Mouse (Mus musculus): ENCODE results near the gene Fopnl.

DNA sequence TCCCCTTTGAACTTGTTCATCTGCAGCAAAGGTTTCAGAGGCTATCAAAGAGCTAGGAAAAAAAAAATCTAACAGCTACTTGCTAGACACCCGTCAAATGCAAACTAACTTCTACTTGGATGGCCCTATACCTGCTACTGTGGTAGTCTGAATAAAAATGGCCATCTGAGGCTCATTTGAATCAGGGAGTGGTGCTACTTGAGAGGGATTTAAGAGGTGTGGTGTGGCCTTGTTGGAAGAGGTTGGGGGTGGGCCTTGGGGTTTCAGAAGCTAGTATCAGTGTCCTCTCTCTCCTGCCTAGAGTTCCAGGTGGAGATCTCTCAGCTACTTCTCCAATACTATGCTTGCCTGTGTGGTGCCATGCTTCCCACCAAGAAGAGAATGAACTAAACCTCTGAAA lies 10.8 kb downstream of the Fopnl start:
- TF ChIP-seq CTCF (IDR thresholded peaks at IDR 0.05; ENCODE audit: low read depth, low read length) (no peak), POLR2A (IDR thresholded peaks at IDR 0.05; ENCODE audit: extremely low read depth, insufficient read depth, low read length) (no peak)

Measured in liver, adult 2 months (tissue).